Mouse (Mus musculus) liver, embryonic 11.5 days (tissue): ENCODE data around the gene Acbd5. TPM values are rescaled to one million over a fixed set of nuclear protein-coding genes. Genes with fewer than 3 reads are reported as not detected.
A peak's percentile ranks its signal among the peaks of the same experiment; 100 is the strongest.

ENCODE experiments used
- ATAC-seq: fragments of 200-750 bp; cut with Nextera tagmentation; replicated peaks from 2 replicates; pipeline ENCODE4 v1.8.0; 2017; ENCODE audit warnings: moderate number of reproducible peaks, mild to moderate bottlenecking, moderate TSS enrichment, moderate library complexity; ENCODE audit not compliant: low FRiP score
- DNase-seq: peaks from one replicate; pipeline ENCODE4 v3.0.0-alpha.2; 2017; ENCODE audit warnings: low spot score
- H3K27ac ChIP-seq: fragments of 300-500 bp; sonication (generic); 2 replicates; pipeline ENCODE4 v1.5.1; 2014; ENCODE audit warnings: mild to moderate bottlenecking, low read depth, low read length, control low read depth
- H3K27me3 ChIP-seq: fragments of 300-500 bp; sonication (generic); replicated peaks from 2 replicates; pipeline ENCODE4 v1.6.1; 2014; ENCODE audit warnings: low read length, mixed read lengths; ENCODE audit not compliant: control insufficient read depth, insufficient read depth
- H3K36me3 ChIP-seq: fragments of 300-500 bp; sonication (generic); 2 replicates; pipeline ENCODE4 v1.6.1; 2014; ENCODE audit warnings: mild to moderate bottlenecking, low read length, moderate library complexity, mixed read lengths; ENCODE audit not compliant: control insufficient read depth, insufficient read depth
- H3K4me1 ChIP-seq: fragments of 300-500 bp; sonication (generic); replicated peaks from 2 replicates; pipeline ENCODE4 v1.6.1; 2014; ENCODE audit warnings: low read length, mixed read lengths; ENCODE audit not compliant: control insufficient read depth, insufficient read depth
- H3K4me2 ChIP-seq: fragments of 300-500 bp; sonication (generic); 2 replicates; pipeline ENCODE4 v1.6.1; 2014; ENCODE audit warnings: mild to moderate bottlenecking, control low read depth, moderate library complexity
- H3K4me3 ChIP-seq: fragments of 300-500 bp; sonication (generic); 2 replicates; pipeline ENCODE4 v1.5.1; 2014; ENCODE audit warnings: low read depth, low read length, control low read depth
- H3K9ac ChIP-seq: fragments of 300-500 bp; sonication (generic); 2 replicates; pipeline ENCODE4 v1.6.1; 2014; ENCODE audit warnings: low read depth, low read length, control low read depth
- H3K9me3 ChIP-seq: fragments of 300-500 bp; sonication (generic); 2 replicates; pipeline ENCODE4 v1.6.1; 2016; ENCODE audit warnings: low read length, inconsistent platforms, mixed read lengths; ENCODE audit not compliant: control insufficient read depth
- WGBS: fragments of 180-500 bp; shearing (Covaris S2); extraction: QIAGEN DNeasy Blood & Tissue Kit; methylation state at CpG from one replicate; pipeline ENCODE4 v1.1.7; 2014; 5-methylcytosine and 5-hydroxymethylcytosine counted together
- polyA plus RNA-seq: library from polyadenylated mRNA; unstranded; fragments of >200 nt; fragmentation: Nextera tagmentation; extraction: Ambion mirVana; gene quantifications from 2 replicates; pipeline ENCODE4 v1.2.1, GENCODE M21; 2014

Gene Acbd5
- polyA plus RNA-seq = 17.9 and 20.4 TPM in 2 replicates

- peak; percentile 96 for DNase-seq
Measured at GRCm38 (mm10) chr2:23067552-23068369, at the start of gene Acbd5. TSS of gene Acbd5 (plus strand) at chr2:23068167.

DNA sequence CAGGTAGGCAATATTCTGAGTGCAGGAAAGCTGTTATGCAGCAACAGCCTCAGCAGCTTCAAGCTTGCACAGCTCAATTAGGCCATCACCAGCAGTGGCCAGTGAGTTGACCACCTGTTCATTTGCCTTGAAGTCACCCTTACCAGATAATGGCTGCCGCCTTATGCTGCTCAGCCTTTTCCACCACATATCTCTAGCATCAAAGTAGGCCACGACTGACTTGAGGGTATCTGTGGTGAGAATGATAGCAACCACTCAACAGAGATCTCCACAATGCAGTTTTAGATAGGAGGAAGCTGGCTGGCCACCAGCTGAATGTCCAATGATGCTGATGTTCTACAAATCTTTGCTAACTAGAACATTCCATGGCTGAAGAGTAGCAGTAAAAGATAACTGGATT lies 48.8 kb upstream of the Acbd5 start:
- no peak overlapping the region for H3K4me2 ChIP-seq
- H3K36me3 ChIP-seq = no peaks in the 10 kb centered on the region
- ATAC-seq (0 out of 2 replicates have a peak, but pooled peaks have one; percentile 32), DNase-seq (no peak)
- H3K9ac ChIP-seq = no peak overlapping the region
- no peak overlapping the region for H3K4me3 ChIP-seq
- WGBS = 64% methylated on average over 2 of the region's 2 CpGs
- peaks cover 27% of the 10 kb centered on the region for H3K4me1 ChIP-seq
- no peaks in the 10 kb centered on the region for H3K27me3 ChIP-seq
- H3K27ac ChIP-seq = no peak overlapping the region
- H3K9me3 ChIP-seq = no peaks in the 10 kb centered on the region

More at GRCm38 (mm10) chr2:23067552-23068369, at the start of gene Acbd5:
- Histone ChIP-seq H3K4me3 (peak within 1 kb of the TSS; percentile 81), H3K4me1 (no peaks in the 10 kb centered on the region), H3K9ac (peak within 1 kb of the TSS; percentile 83), H3K4me2 (peak within 1 kb of the TSS; percentile 98), H3K9me3 (no peaks in the 10 kb centered on the region), H3K27ac (peak within 1 kb of the TSS; percentile 94), H3K36me3 (peaks cover 3% of the 10 kb centered on the region; the same call in 1 of the 2 replicates), H3K27me3 (no peaks in the 10 kb centered on the region)
- WGBS = 3% methylated on average over 34 of the region's 34 CpGs
- ATAC-seq = peak; percentile 95

DNA sequence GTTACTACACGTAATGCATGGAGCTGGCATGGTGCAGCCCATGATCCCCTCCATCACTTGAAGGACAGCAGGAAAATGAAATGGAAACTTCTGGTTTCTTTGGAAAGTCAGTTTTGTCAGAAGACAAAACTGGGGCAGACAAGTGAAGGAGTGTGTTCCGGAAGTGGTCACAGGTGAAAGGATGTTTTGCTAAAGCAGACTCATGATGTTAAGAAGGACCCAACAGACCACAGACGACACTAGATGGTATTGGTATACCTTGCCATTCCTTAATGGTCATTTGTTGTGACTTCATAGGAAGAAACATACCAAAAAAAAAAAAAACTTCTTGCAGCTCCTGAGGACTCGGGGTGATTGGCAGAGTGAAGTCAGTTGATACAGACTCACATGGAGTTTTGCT lies 46.6 kb upstream of the Acbd5 start:
- peaks cover 24% of the 10 kb centered on the region for H3K4me1 ChIP-seq
- H3K27me3 ChIP-seq = no peaks in the 10 kb centered on the region
- 81% methylated on average over 4 of the region's 4 CpGs for WGBS
- no peak overlapping the region for H3K9ac ChIP-seq
- H3K4me3 ChIP-seq = no peak overlapping the region
- H3K36me3 ChIP-seq = no peaks in the 10 kb centered on the region
- ATAC-seq = no peak
- no peak overlapping the region for H3K4me2 ChIP-seq
- H3K27ac ChIP-seq = no peak overlapping the region
- no peak for DNase-seq
- no peaks in the 10 kb centered on the region for H3K9me3 ChIP-seq

GRCm38 (mm10) chr2:23021721-23022120 lies 46.2 kb upstream of the Acbd5 start:
- ATAC-seq (0 out of 2 replicates have a peak, but pooled peaks have one; percentile 32), DNase-seq (no peak)
- Histone ChIP-seq H3K4me2 (0 out of 2 replicates have a peak overlapping the region, but pooled peaks have one; percentile 14), H3K27ac (no peak overlapping the region), H3K36me3 (no peaks in the 10 kb centered on the region), H3K9ac (no peak overlapping the region), H3K4me1 (peaks cover 28% of the 10 kb centered on the region), H3K4me3 (no peak overlapping the region), H3K9me3 (no peaks in the 10 kb centered on the region), H3K27me3 (no peaks in the 10 kb centered on the region)
- 39% methylated on average over 4 of the region's 4 CpGs for WGBS

DNA sequence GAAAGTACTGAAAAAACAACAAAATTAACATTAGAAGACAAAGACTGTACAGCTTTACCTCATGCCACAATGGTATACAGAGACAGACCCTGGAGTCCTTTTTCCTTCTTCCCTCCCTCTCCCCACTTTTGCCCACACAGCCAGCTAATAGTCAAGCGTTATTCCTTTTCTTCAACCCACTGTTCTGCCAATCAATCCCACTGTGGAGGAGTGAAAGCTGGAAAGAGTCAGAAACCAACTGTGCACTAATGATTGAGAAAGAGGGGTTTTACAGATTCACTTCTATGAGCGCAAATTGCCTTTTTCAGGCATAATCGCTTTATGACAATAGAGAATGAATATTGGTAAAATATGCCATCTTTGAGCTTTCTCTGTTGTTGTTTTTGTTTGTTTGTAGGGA lies 44.9 kb upstream of the Acbd5 start:
- peaks cover 29% of the 10 kb centered on the region for H3K4me1 ChIP-seq
- H3K27me3 ChIP-seq = no peaks in the 10 kb centered on the region
- H3K4me3 ChIP-seq = no peak overlapping the region
- ATAC-seq (no peak), DNase-seq (no peak)
- no peaks in the 10 kb centered on the region for H3K9me3 ChIP-seq
- no peak overlapping the region for H3K9ac ChIP-seq
- H3K4me2 ChIP-seq = no peak overlapping the region
- H3K27ac ChIP-seq = no peak overlapping the region
- H3K36me3 ChIP-seq = no peaks in the 10 kb centered on the region
- WGBS = 91% methylated on average over 3 of the region's 3 CpGs

- no peak for ATAC-seq
- WGBS = 80% methylated on average over 4 of the region's 4 CpGs
- H3K4me3 ChIP-seq = no peak overlapping the region
Measured at GRCm38 (mm10) chr2:23023714-23024282, 44.2 kb upstream of the Acbd5 start.

DNA sequence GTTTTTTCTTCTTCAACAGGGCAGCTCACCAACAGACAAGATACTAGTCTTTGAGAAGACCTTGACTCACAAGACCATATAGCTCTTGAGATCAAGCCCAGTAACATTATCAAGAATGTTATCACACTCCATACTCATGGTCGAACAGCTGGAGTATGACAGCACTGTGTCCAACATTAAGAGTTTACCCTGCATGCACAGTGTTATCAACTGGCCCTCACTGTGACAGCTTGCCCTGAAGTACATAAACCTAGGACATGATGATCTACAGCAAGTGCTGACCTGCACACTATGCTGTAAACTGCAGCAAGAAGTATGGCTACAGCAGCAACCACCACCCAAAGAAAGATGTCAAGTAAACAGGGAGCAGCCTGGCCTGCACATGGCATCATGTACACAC lies 41.6 kb upstream of the Acbd5 start:
- H3K27ac ChIP-seq = no peak overlapping the region
- peak; percentile 81 for ATAC-seq

More at GRCm38 (mm10) chr2:23023714-23024282, 44.2 kb upstream of the Acbd5 start:
- no peak overlapping the region for H3K9ac ChIP-seq
- no peaks in the 10 kb centered on the region for H3K36me3 ChIP-seq
- no peak for DNase-seq
- no peaks in the 10 kb centered on the region for H3K27me3 ChIP-seq
- no peak overlapping the region for H3K27ac ChIP-seq
- no peak overlapping the region for H3K4me2 ChIP-seq
- H3K4me1 ChIP-seq = peaks cover 29% of the 10 kb centered on the region
- H3K9me3 ChIP-seq = no peaks in the 10 kb centered on the region

DNA sequence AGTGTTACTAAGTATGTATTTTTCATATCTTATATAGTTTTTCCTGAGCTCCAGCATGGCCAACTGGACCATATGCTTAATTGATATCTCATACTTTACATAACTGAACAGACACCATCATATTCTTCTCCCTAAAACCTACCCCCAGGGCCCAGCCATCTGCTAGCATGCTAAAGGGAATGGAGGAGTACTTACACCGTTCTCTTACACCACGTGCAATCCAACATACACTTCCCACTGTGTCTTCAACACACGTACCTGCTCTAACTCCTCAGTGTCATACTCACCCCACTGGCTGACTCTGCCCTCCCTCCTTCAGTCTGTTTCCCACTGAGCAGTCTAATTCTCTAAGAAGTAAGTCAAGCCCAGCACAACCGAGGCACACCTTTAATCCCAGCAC lies 39.1 kb upstream of the Acbd5 start:
- 85% methylated on average over 4 of the region's 4 CpGs for WGBS
- no peak for DNase-seq
- ATAC-seq = no peak
- no peaks in the 10 kb centered on the region for H3K27me3 ChIP-seq
- no peak overlapping the region for H3K4me2 ChIP-seq
- H3K27ac ChIP-seq = no peak overlapping the region
- no peak overlapping the region for H3K9ac ChIP-seq
- H3K9me3 ChIP-seq = no peaks in the 10 kb centered on the region
- H3K4me1 ChIP-seq = peaks cover 12% of the 10 kb centered on the region
- H3K4me3 ChIP-seq = no peak overlapping the region
- peaks cover 2% of the 10 kb centered on the region; the same call in 1 of the 2 replicates for H3K36me3 ChIP-seq

More for the DNA sequence above, 41.6 kb upstream of the Acbd5 start:
- H3K27me3 ChIP-seq = no peaks in the 10 kb centered on the region
- DNase-seq = no peak
- H3K4me3 ChIP-seq = no peak overlapping the region
- no peaks in the 10 kb centered on the region for H3K9me3 ChIP-seq
- H3K4me2 ChIP-seq = no peak overlapping the region
- no peak overlapping the region for H3K9ac ChIP-seq
- peaks cover 27% of the 10 kb centered on the region for H3K4me1 ChIP-seq
- 56% methylated on average over 1 of the region's 1 CpGs for WGBS
- no peaks in the 10 kb centered on the region for H3K36me3 ChIP-seq
